Mouse (Mus musculus) heart, embryonic 12.5 days (tissue): ENCODE measurements around the gene Rnf31. TPM values are rescaled to one million over a fixed set of nuclear protein-coding genes. Genes with fewer than 3 reads are reported as not detected.

Experiments used
- ATAC-seq: fragments of 200-750 bp; cut with Nextera tagmentation; 2 replicates; pipeline ENCODE4 v1.8.0; 2017; ENCODE audit warnings: moderate TSS enrichment, moderate library complexity; ENCODE audit not compliant: insufficient number of reproducible peaks, low FRiP score
- H3K27ac ChIP-seq: fragments of 300-500 bp; sonication (generic); 2 replicates; pipeline ENCODE4 v1.5.1; 2016; ENCODE audit warnings: mild to moderate bottlenecking, moderate library complexity; ENCODE audit not compliant: poor library complexity, severe bottlenecking
- H3K27me3 ChIP-seq: fragments of 300-500 bp; sonication (generic); replicated peaks from 2 replicates; pipeline ENCODE4 v1.6.1; 2016; ENCODE audit warnings: mild to moderate bottlenecking, moderate library complexity
- H3K36me3 ChIP-seq: fragments of 300-500 bp; sonication (generic); 2 replicates; pipeline ENCODE4 v1.6.1; 2016; ENCODE audit warnings: mild to moderate bottlenecking, moderate library complexity
- H3K4me1 ChIP-seq: fragments of 300-500 bp; sonication (generic); replicated peaks from 2 replicates; pipeline ENCODE4 v1.6.1; 2016; ENCODE audit warnings: mild to moderate bottlenecking
- H3K4me2 ChIP-seq: fragments of 300-500 bp; sonication (generic); 2 replicates; pipeline ENCODE4 v1.6.1; 2016; ENCODE audit warnings: mild to moderate bottlenecking, moderate library complexity
- H3K4me3 ChIP-seq: fragments of 300-500 bp; sonication (generic); 2 replicates; pipeline ENCODE4 v1.5.1; 2016; ENCODE audit warnings: mild to moderate bottlenecking
- H3K9ac ChIP-seq: fragments of 300-500 bp; sonication (generic); 2 replicates; pipeline ENCODE4 v1.6.1; 2016; ENCODE audit warnings: mild to moderate bottlenecking, moderate library complexity
- H3K9me3 ChIP-seq: fragments of 300-500 bp; sonication (generic); replicated peaks from 2 replicates; pipeline ENCODE4 v1.6.1; 2016; ENCODE audit warnings: mild to moderate bottlenecking, moderate library complexity
- WGBS: fragments of 180-500 bp; shearing (Covaris S2); methylation state at CpG from one replicate; pipeline ENCODE4 v1.1.7; 2016; 5-methylcytosine and 5-hydroxymethylcytosine counted together
- polyA plus RNA-seq: library from polyadenylated mRNA; unstranded; fragments of >200 nt; fragmentation: Nextera tagmentation; extraction: Ambion mirVana; gene quantifications from 2 replicates; pipeline ENCODE4 v1.2.1, GENCODE M21; 2016

Gene Rnf31
- polyA plus RNA-seq, 1 experiment from 2014 or later, result 16.4 TPM

GRCm38 (mm10) chr14:55577871-55578667 lies 13.4 kb upstream of the Rnf31 start, which contains the start of gene Psme1:
Gene Psme1 (plus strand): TSS chr14:55578123.
- H3K9ac ChIP-seq, result peak within 1 kb of the TSS; percentile 96
- H3K4me2 ChIP-seq, result peak within 1 kb of the TSS; percentile 87
- H3K27ac ChIP-seq, result peak within 1 kb of the TSS; percentile 90
- no peaks in the 10 kb centered on the region for H3K27me3 ChIP-seq
- H3K4me3 ChIP-seq, result peak within 1 kb of the TSS; percentile 86
- H3K9me3 ChIP-seq, result no peaks in the 10 kb centered on the region
- ATAC-seq, result peak; percentile 79
- H3K4me1 ChIP-seq, result peaks cover 43% of the 10 kb centered on the region
- WGBS, result under 1% methylated on average over 32 of the region's 32 CpGs
- peaks cover 28% of the 10 kb centered on the region for H3K36me3 ChIP-seq

- Histone ChIP-seq H3K36me3 (peaks cover 31% of the 10 kb centered on the region), H3K9ac (peak overlapping the region; percentile 96), H3K27me3 (no peaks in the 10 kb centered on the region), H3K4me2 (peak overlapping the region; percentile 87), H3K4me3 (peak overlapping the region; percentile 86), H3K4me1 (peaks cover 43% of the 10 kb centered on the region), H3K27ac (peak overlapping the region; percentile 90), H3K9me3 (no peaks in the 10 kb centered on the region)
- peak; percentile 44; the same call in 1 of the 2 replicates for ATAC-seq
- 22% methylated on average over 6 of the region's 6 CpGs for WGBS
Measured at GRCm38 (mm10) chr14:55578668-55579269, 12.7 kb upstream of the Rnf31 start.

- H3K27me3 ChIP-seq, result no peaks in the 10 kb centered on the region
- 86% methylated on average over 23 of the region's 23 CpGs for WGBS
- peak overlapping the region; percentile 87 for H3K4me2 ChIP-seq
- peaks cover 31% of the 10 kb centered on the region for H3K36me3 ChIP-seq
- no peak overlapping the region for H3K27ac ChIP-seq
- H3K9me3 ChIP-seq, result no peaks in the 10 kb centered on the region
- H3K9ac ChIP-seq, result no peak overlapping the region
- peaks cover 42% of the 10 kb centered on the region for H3K4me1 ChIP-seq
- no peak for ATAC-seq
- H3K4me3 ChIP-seq, result no peak overlapping the region
Measured at GRCm38 (mm10) chr14:55579511-55580496, 11.7 kb upstream of the Rnf31 start.

- no peak overlapping the region for H3K4me3 ChIP-seq
- no peak overlapping the region for H3K27ac ChIP-seq
- 93% methylated on average over 16 of the region's 16 CpGs for WGBS
- H3K27me3 ChIP-seq, result no peaks in the 10 kb centered on the region
- ATAC-seq, result no peak
- no peak overlapping the region for H3K9ac ChIP-seq
- H3K36me3 ChIP-seq, result peaks cover 31% of the 10 kb centered on the region
- H3K4me1 ChIP-seq, result peaks cover 38% of the 10 kb centered on the region
- no peaks in the 10 kb centered on the region for H3K9me3 ChIP-seq
- H3K4me2 ChIP-seq, result no peak overlapping the region
Measured at GRCm38 (mm10) chr14:55580731-55581130, 10.8 kb upstream of the Rnf31 start.

GRCm38 (mm10) chr14:55581981-55582681 lies 9.4 kb upstream of the Rnf31 start:
- Histone ChIP-seq H3K4me3 (no peak overlapping the region), H3K4me1 (peaks cover 34% of the 10 kb centered on the region), H3K4me2 (no peak overlapping the region), H3K9ac (no peak overlapping the region), H3K9me3 (no peaks in the 10 kb centered on the region), H3K27ac (no peak overlapping the region), H3K27me3 (no peaks in the 10 kb centered on the region), H3K36me3 (peaks cover 35% of the 10 kb centered on the region)
- no peak for ATAC-seq
- WGBS, result 75% methylated on average over 9 of the region's 9 CpGs

- ATAC-seq, result no peak
- Histone ChIP-seq H3K4me2 (peak overlapping the region; percentile 96), H3K4me3 (peak overlapping the region; percentile 72), H3K9me3 (no peaks in the 10 kb centered on the region), H3K27ac (peak overlapping the region; percentile 81; the same call in 1 of the 2 replicates), H3K36me3 (peaks cover 44% of the 10 kb centered on the region), H3K9ac (peak overlapping the region; percentile 79; the same call in 1 of the 2 replicates), H3K4me1 (peaks cover 20% of the 10 kb centered on the region), H3K27me3 (no peaks in the 10 kb centered on the region)
- 33% methylated on average over 5 of the region's 5 CpGs for WGBS
Measured at GRCm38 (mm10) chr14:55584303-55584701, 7.2 kb upstream of the Rnf31 start.

- H3K4me2 ChIP-seq, result peak within 1 kb of the TSS; percentile 96
- peak within 1 kb of the TSS; percentile 79 for H3K9ac ChIP-seq
- peak within 1 kb of the TSS; percentile 72 for H3K4me3 ChIP-seq
- under 1% methylated on average over 43 of the region's 43 CpGs for WGBS
- H3K36me3 ChIP-seq, result peaks cover 39% of the 10 kb centered on the region
- peak; percentile 90 for ATAC-seq
- no peaks in the 10 kb centered on the region for H3K27me3 ChIP-seq
- H3K4me1 ChIP-seq, result peaks cover 17% of the 10 kb centered on the region
- peak within 1 kb of the TSS; percentile 81 for H3K27ac ChIP-seq
- no peaks in the 10 kb centered on the region for H3K9me3 ChIP-seq
Measured at GRCm38 (mm10) chr14:55584702-55585565, 6.6 kb upstream of the Rnf31 start, which contains the start of gene Emc9. Gene Emc9 (minus strand): TSS chr14:55585302.

GRCm38 (mm10) chr14:55585566-55585960 lies 5.9 kb upstream of the Rnf31 start:
- no peak overlapping the region for H3K9ac ChIP-seq
- peaks cover 22% of the 10 kb centered on the region for H3K4me1 ChIP-seq
- peak overlapping the region; percentile 7; the same call in 1 of the 2 replicates for H3K27ac ChIP-seq
- WGBS, result 36% methylated on average over 6 of the region's 6 CpGs
- peak overlapping the region; percentile 96 for H3K4me2 ChIP-seq
- ATAC-seq, result peak; percentile 44; the same call in 1 of the 2 replicates
- 0 out of 2 replicates have a peak overlapping the region, but pooled peaks have one; percentile 72 for H3K4me3 ChIP-seq
- H3K9me3 ChIP-seq, result no peaks in the 10 kb centered on the region
- H3K36me3 ChIP-seq, result peaks cover 33% of the 10 kb centered on the region
- no peaks in the 10 kb centered on the region for H3K27me3 ChIP-seq

- Histone ChIP-seq H3K36me3 (peaks cover 27% of the 10 kb centered on the region), H3K4me2 (no peak overlapping the region), H3K4me1 (peaks cover 22% of the 10 kb centered on the region), H3K4me3 (no peak overlapping the region), H3K9me3 (no peaks in the 10 kb centered on the region), H3K27ac (0 out of 2 replicates have a peak overlapping the region, but pooled peaks have one; percentile 8), H3K9ac (no peak overlapping the region), H3K27me3 (no peaks in the 10 kb centered on the region)
- WGBS, result 74% methylated on average over 2 of the region's 2 CpGs
- ATAC-seq, result no peak
Measured at GRCm38 (mm10) chr14:55586149-55586548, 5.4 kb upstream of the Rnf31 start.
